Mouse (Mus musculus) CH12F3 (cell line): ENCODE data around the gene Nt5c3.

ENCODE experiments used
- in situ Hi-C: fragments of 300-500 bp; cut with MboI; formaldehyde crosslinking; loops from 2 replicates; pipeline ENCODE4 v1.14.3; 2020; ENCODE audit warnings: low sequenced_read_pairs

The Nt5c3 gene

GRCm38 (mm10) chr6:56843229-56843628 is 80.5 kb downstream of the Nt5c3 start:
- in situ Hi-C loops = no loop called here

- in situ Hi-C loops = no loop called here
Measured at GRCm38 (mm10) chr6:56837621-56838020, 86.1 kb downstream of the Nt5c3 start.

GRCm38 (mm10) chr6:56837166-56837565 is 86.6 kb downstream of the Nt5c3 start:
- in situ Hi-C loops = no loop called here

GRCm38 (mm10) chr6:56835532-56835931 is 88.2 kb downstream of the Nt5c3 start:
- in situ Hi-C loops = no loop called here

GRCm38 (mm10) chr6:56834769-56835168 is 89.0 kb downstream of the Nt5c3 start:
- in situ Hi-C loops = no loop called here

- in situ Hi-C loops = no loop called here
Measured at GRCm38 (mm10) chr6:56832830-56833229, 90.9 kb downstream of the Nt5c3 start.

GRCm38 (mm10) chr6:56832407-56832796 is 91.3 kb downstream of the Nt5c3 start:
- in situ Hi-C loops = no loop called here
